Mouse (Mus musculus) embryo, embryonic 10.5 days (tissue): ENCODE results near the gene Gm11627.
A peak's percentile ranks its signal among the peaks of the same experiment; 100 is the strongest.

Source experiments
- DNase-seq: peaks from one replicate; pipeline ENCODE4 v3.0.0-alpha.2; 2015; ENCODE audit warnings: low spot score

Gm11627 gene

GRCm38 (mm10) chr11:102602816-102603495 is 23.7 kb upstream of the Gm11627 start:
- peak; percentile 87 for DNase-seq

- peak; percentile 56 for DNase-seq
Measured at GRCm38 (mm10) chr11:102599912-102600311, 20.7 kb upstream of the Gm11627 start.

- peak; percentile 85 for DNase-seq
Measured at GRCm38 (mm10) chr11:102595341-102595820, 16.1 kb upstream of the Gm11627 start.

GRCm38 (mm10) chr11:102587554-102587953 is 8.3 kb upstream of the Gm11627 start:
- no peak for DNase-seq

- no peak for DNase-seq
Measured at GRCm38 (mm10) chr11:102586445-102587130, 7.3 kb upstream of the Gm11627 start.

GRCm38 (mm10) chr11:102582736-102583135 is 3.5 kb upstream of the Gm11627 start:
- DNase-seq = peak; percentile 42

- peak; percentile 48 for DNase-seq
Measured at GRCm38 (mm10) chr11:102582016-102582610, 2.9 kb upstream of the Gm11627 start.

DNA sequence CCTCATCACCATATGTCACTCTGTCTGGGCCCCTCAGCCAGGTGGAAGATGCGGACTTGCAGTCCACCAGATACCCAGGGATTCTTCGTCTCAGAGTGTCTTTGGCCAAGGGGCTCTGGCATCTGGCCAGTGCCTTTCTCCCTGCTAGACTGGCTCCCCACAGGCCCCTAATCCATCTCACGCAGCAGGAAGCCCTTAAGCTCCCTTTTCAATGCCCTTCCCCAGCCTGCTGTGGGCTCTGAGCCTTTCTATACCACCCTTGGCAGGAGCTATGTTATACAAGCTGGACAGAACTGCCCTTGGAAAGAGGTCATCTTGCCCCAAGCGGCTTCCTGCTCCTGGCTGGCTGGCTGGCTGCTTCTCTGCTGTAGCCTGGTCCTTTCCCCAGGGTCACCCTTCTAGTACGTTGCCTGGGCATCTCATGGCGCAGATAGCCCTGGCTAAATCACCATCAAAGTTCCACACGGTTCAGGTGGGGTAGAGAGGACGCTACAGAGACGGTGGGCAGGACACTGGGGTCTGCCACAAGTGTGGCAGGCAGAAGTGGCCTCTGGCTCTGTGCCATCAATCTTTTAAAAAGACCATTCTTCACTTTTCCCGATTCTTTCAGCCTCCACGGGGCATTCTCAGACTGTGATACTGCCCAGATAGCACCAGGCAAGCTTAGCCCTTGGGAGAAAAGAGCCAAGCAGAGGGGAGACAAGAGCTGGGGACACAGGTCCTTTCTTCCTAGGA is 2.2 kb upstream of the Gm11627 start:
- DNase-seq = no peak

DNA sequence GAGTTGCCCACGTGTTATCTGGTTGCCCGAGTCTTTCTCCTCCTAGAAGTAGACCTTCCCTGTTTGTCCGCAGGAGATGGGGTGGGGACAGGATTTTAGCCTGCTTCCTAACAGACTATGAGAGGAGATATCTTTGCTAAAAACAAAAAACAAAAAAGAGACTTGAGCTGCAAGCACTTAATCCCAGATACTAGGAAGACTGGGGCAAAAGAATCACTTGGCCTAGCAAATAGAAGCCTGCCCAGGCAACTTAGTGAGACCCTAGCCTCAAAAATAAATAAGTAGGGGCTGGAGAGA is 721 bp upstream of the Gm11627 start:
- no peak for DNase-seq

DNA sequence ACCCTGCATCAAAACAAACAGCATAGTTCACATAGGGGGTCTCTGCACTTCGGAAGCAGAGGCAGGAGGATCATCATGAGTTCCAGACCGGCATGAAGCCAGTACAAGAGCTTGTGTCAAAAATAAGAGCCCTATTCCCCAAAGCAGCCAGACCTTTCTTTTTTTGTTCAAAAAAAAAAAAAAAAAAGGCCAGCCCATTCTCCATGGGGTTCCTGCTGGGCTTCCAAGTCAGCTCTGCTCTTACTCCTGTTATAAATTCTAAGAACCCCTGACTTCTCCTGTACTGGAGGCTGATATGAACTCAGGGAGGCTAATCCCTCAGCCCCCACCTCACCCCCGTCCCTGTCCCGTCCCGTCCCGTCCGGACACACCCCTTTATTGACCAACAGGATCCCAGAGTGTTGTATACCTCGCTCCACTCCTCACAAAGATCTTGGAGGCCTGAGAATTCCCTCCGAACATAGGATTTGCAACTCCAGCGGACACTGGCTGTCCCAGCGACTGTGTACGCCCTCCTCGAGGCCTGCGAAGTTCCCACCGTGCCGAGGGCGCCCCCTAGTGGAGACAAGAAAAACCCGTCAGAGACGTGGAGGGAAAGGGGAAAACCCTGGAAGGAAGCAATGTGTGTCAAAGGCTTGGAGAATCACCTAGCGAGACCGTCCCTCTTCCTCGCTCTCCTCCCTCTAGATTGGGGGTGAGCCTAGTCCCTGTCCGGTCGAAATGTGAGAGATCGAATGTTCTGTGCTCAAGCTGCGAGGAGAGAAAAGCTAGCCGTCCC is 731 bp downstream of the Gm11627 start:
- DNase-seq = peak; percentile 91

- no peak for DNase-seq
Measured at GRCm38 (mm10) chr11:102576050-102576754, 3.1 kb downstream of the Gm11627 start.

DNA sequence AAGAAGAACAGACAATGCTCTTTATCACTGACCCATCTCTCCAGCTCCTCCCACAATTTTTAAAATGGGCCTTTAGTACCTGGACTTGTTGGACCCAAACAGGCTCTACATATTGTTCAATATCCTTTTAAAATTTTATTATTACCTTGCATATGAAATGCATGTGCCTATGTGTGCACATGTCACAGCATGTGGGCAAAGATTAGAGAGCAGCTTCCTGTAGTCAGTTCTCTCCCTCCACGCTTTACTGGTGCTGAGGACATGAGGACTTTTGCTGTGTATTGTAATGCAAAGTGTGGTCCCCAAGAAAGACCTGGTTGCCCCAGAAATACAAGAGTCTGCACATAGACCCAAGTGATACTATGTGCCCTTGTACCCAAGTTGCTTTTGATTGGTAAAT is 4.2 kb downstream of the Gm11627 start:
- no peak for DNase-seq

- peak; percentile 97 for DNase-seq
Measured at GRCm38 (mm10) chr11:102572866-102573663, 6.2 kb downstream of the Gm11627 start.

DNA sequence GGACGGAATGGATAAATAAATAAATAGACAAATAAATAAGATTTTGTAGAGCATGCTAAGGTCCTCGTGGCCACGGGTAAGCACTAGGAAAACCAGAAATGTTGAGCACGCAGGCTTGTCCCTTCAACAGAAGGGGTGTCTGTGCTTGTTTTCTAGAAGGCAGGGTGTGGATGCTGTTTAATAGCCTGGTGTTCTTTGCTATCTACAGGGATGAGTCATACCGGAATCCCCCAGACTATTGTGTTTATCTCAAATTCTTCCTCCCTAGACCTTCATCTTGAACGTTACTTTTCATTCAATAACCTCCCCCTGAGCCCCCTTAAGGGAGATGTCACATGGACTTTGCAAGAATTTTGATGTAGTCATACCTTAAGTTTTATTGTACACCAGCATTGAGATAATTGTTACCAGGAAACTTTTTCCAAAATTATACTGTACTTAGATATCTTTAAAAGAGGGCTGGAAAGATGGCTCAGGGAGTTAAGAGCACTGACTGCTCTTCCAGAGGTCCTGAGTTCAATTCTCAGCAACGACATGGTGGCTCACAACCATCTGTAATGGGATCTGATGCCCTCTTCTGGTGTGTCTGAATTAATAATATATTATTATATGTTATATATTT is 10.4 kb downstream of the Gm11627 start:
- no peak for DNase-seq

DNA sequence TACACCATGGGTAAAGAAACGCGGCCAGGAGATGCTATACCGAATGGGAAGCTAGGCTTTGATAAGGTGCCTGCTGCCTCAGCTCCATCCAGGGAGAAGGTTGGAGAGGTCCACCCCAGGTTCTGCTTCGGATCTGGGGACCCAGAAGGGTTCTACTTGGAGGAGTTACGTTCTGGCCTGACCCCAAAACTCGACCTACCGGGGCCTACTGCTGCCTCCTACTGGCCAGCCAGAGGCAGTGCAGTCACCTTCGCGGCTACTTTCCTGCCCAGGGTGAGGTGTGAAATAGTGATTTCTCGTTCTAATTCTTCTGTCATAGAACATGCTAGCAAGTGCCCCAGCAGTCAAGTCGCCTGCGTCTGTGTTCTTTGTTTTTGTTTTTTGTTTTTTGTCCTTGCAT is 11.1 kb downstream of the Gm11627 start:
- no peak for DNase-seq

- no peak for DNase-seq
Measured at GRCm38 (mm10) chr11:102567723-102568122, 11.5 kb downstream of the Gm11627 start.

DNA sequence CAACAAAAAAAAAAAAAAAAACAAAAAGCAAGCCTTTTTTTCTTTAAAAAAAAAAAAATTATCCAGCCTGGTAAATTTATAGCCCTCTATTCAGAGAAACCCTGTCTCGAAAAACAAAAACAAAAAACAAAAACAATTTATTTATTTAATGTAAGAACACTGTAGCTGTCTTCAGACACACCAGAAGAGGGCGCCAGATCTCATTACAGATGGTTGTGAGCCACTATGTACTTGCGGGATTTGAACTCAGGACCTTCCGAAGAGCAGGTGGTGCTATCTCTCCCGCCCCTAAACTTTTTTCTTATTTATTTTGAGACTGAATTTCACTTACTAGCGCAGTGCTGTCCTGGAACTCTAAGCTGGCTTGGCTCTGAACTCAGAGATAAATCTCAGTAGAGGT is 12.1 kb downstream of the Gm11627 start:
- DNase-seq = no peak

DNA sequence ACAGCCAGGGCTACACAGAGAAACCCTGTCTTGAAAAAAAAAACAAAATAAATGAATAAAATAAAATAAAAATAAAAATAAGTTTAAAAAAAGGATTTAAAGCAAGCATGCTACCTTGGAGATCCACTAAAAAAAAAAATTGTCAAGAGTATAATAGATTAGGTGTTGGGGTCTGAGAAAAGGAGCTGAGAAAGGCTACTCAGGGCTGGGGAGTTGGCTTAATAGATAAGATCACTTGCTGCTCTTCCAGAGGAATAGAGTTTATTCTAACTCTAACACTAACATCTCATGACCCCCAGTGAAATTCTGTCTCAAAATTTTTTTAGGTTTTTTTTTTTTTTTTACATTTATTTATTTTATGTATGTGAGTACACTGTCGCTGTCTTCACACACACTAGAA is 13.0 kb downstream of the Gm11627 start:
- DNase-seq = no peak

DNA sequence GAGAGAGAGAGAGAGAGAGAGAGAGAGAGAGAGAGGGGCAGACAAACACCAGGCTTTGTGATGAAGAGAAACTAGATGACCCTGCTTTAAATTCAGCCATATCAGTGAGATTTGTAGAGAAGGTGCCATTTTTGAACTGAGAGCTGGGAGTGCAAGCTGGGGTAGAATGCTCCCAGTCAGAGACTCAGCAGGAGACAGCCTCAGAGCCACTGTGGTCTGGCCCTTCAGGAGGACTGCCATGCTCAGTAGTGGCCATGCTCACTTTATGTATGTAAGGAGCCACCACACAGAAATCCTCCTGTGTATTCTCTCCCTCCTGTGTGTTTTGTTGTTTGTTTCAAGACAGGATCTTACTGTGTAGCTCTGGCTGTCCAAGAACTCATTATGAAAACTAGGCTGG is 13.5 kb downstream of the Gm11627 start:
- DNase-seq = no peak
